Mouse (Mus musculus): ENCODE results near the gene Ptgr1. TPM values are rescaled to one million over a fixed set of nuclear protein-coding genes. Genes with fewer than 3 reads are reported as not detected.

The Ptgr1 gene
- polyA plus RNA-seq, 2 experiments = 11.1 to 14.8 TPM

- TF ChIP-seq EP300 (IDR thresholded peaks at IDR 0.05; ENCODE audit: low read depth) (no peak), CTCF (IDR thresholded peaks at IDR 0.05; ENCODE audit: low read depth) (no peak)
- no peak overlapping the region for H3K27ac ChIP-seq
- H3K4me3 ChIP-seq (ENCODE audit: insufficient read depth in 1 of 2, low read depth in 2 of 2, low read length in 2 of 2) = no peak overlapping the region
- ATAC-seq (ENCODE audit: insufficient read depth) (no peak), DNase-seq (ENCODE audit: low read depth in 3 of 3, low spot score in 3 of 3) (no peak)
- no peak overlapping the region for H3K4me2 ChIP-seq (ENCODE audit: low read depth)
- H3K9me3 ChIP-seq (ENCODE audit: control insufficient read depth, low read length) = no peaks in the 10 kb centered on the region
- H3K27me3 ChIP-seq (ENCODE audit: control insufficient read depth, insufficient read depth, low read length) = no peaks in the 10 kb centered on the region
- H3K4me1 ChIP-seq (replicated peaks; ENCODE audit: control insufficient read depth in 2 of 2, insufficient read depth in 2 of 2, low read length in 1 of 2) = peaks cover 17 to 29% of the 10 kb centered on the region in 2 experiments
- WGBS (ENCODE audit: insufficient replicate concordance) = 75% methylated on average over 5 of the region's 5 CpGs
- H3K36me3 ChIP-seq (replicated peaks; ENCODE audit: control insufficient read depth, insufficient read depth, low read depth) = no peaks in the 10 kb centered on the region
- no peak overlapping the region for H3K9ac ChIP-seq (replicated peaks)
Measured at GRCm38 (mm10) chr4:59007974-59008373, 21.1 kb upstream of the Ptgr1 start.

- TF ChIP-seq EP300 (IDR thresholded peaks at IDR 0.05; ENCODE audit: low read depth) (no peak), CTCF (IDR thresholded peaks at IDR 0.05; ENCODE audit: low read depth) (no peak)
- DNase-seq (ENCODE audit: low read depth in 3 of 3, low spot score in 3 of 3) = no peak
- no peaks in the 10 kb centered on the region for H3K36me3 ChIP-seq (replicated peaks; ENCODE audit: control insufficient read depth, insufficient read depth, low read depth)
- H3K9ac ChIP-seq (replicated peaks) = no peak overlapping the region
- H3K27me3 ChIP-seq (ENCODE audit: control insufficient read depth, insufficient read depth, low read length) = no peaks in the 10 kb centered on the region
- WGBS (ENCODE audit: insufficient replicate concordance) = 66% methylated on average over 6 of the region's 6 CpGs
- no peaks in the 10 kb centered on the region for H3K9me3 ChIP-seq (ENCODE audit: control insufficient read depth, low read length)
- H3K4me1 ChIP-seq (replicated peaks; ENCODE audit: control insufficient read depth in 2 of 2, insufficient read depth in 2 of 2, low read length in 1 of 2) = peaks cover 17 to 29% of the 10 kb centered on the region in 2 experiments
- no peak for ATAC-seq (ENCODE audit: insufficient read depth)
- no peak overlapping the region for H3K4me2 ChIP-seq (ENCODE audit: low read depth)
- no peak overlapping the region for H3K27ac ChIP-seq
- H3K4me3 ChIP-seq (ENCODE audit: insufficient read depth in 1 of 2, low read depth in 2 of 2, low read length in 2 of 2) = no peak overlapping the region
Measured at GRCm38 (mm10) chr4:59007016-59007415, 20.1 kb upstream of the Ptgr1 start.

DNA sequence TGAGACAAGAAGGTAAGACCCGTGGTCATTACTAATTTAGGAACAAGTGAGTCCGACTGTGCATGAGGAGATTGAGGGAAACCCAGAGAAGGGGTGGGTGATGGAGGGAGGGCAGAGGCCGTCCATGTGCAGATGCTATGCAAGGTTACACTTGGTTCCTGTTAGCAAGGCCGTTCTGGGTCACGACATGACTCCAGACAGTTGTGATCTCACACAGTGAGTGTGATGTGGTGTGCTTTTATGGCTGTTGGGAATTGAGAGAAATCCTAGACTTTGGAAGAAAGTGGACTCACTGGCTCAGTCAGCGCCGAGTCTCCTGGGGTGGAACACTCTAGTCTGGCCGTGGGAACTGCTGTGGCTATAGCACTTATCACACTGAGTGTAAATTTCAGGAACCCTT is 19.3 kb upstream of the Ptgr1 start:
- Histone ChIP-seq H3K27ac (no peak overlapping the region), H3K4me1 (replicated peaks; ENCODE audit: control insufficient read depth in 2 of 2, insufficient read depth in 2 of 2, low read length in 1 of 2) (peaks cover 15 to 27% of the 10 kb centered on the region in 2 experiments), H3K4me3 (ENCODE audit: insufficient read depth in 1 of 2, low read depth in 2 of 2, low read length in 2 of 2) (no peak overlapping the region), H3K4me2 (ENCODE audit: low read depth) (no peak overlapping the region), H3K27me3 (ENCODE audit: control insufficient read depth, insufficient read depth, low read length) (no peaks in the 10 kb centered on the region), H3K36me3 (replicated peaks; ENCODE audit: control insufficient read depth, insufficient read depth, low read depth) (no peaks in the 10 kb centered on the region), H3K9ac (replicated peaks) (no peak overlapping the region), H3K9me3 (ENCODE audit: control insufficient read depth, low read length) (no peaks in the 10 kb centered on the region)
- TF ChIP-seq EP300 (IDR thresholded peaks at IDR 0.05; ENCODE audit: low read depth) = no peak
- TF ChIP-seq CTCF (IDR thresholded peaks at IDR 0.05; ENCODE audit: low read depth) = no peak
- 53% methylated on average over 8 of the region's 8 CpGs for WGBS (ENCODE audit: insufficient replicate concordance)
- ATAC-seq (ENCODE audit: insufficient read depth) (no peak), DNase-seq (ENCODE audit: low read depth in 3 of 3, low spot score in 3 of 3) (no peak)

DNA sequence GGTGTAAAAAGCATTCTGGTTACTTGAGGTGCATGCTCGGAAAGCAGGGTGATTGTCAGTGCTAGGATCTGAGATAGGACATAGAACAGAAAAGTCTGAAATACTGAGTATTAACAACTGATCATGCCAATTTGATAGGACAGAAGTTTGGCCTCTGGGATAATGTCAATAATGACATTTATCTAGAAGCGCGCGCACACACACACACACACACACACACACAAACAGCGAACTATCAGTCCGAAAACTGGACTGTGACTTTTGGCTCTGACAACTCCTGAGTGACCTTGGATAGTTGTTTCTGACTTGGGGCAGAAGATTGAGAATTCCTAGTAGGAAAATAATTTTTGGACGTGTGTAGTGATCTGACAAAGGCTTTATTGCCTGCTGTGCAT is 16.9 kb upstream of the Ptgr1 start:
- WGBS (ENCODE audit: insufficient replicate concordance) = 11% methylated on average over 7 of the region's 7 CpGs
- no peak for ATAC-seq (ENCODE audit: insufficient read depth)
- Histone ChIP-seq H3K9ac (replicated peaks) (peak overlapping the region; percentile 87), H3K9me3 (ENCODE audit: control insufficient read depth, low read length) (no peaks in the 10 kb centered on the region), H3K27me3 (ENCODE audit: control insufficient read depth, insufficient read depth, low read length) (no peaks in the 10 kb centered on the region), H3K27ac (peak overlapping the region; percentile 8; the same call in 1 of the 2 replicates), H3K36me3 (replicated peaks; ENCODE audit: control insufficient read depth, insufficient read depth, low read depth) (no peaks in the 10 kb centered on the region), H3K4me1 (replicated peaks; ENCODE audit: control insufficient read depth in 2 of 2, insufficient read depth in 2 of 2, low read length in 1 of 2) (peaks cover 12 to 17% of the 10 kb centered on the region in 2 experiments), H3K4me3 (ENCODE audit: insufficient read depth in 1 of 2, low read depth in 2 of 2, low read length in 2 of 2) (peak overlapping the region; percentile 62 to 76), H3K4me2 (ENCODE audit: low read depth) (peak overlapping the region; percentile 99)
- TF ChIP-seq EP300 (IDR thresholded peaks at IDR 0.05; ENCODE audit: low read depth) (no peak), CTCF (IDR thresholded peaks at IDR 0.05; ENCODE audit: low read depth) (no peak)
- no peak for DNase-seq (ENCODE audit: low read depth in 3 of 3, low spot score in 3 of 3)

- peak within 1 kb of the TSS; percentile 62 to 76 for H3K4me3 ChIP-seq (ENCODE audit: insufficient read depth in 1 of 2, low read depth in 2 of 2, low read length in 2 of 2)
- no peaks in the 10 kb centered on the region for H3K9me3 ChIP-seq (ENCODE audit: control insufficient read depth, low read length)
- peak within 1 kb of the TSS; percentile 99 for H3K4me2 ChIP-seq (ENCODE audit: low read depth)
- ATAC-seq (ENCODE audit: insufficient read depth) (peak; percentile 97), DNase-seq (ENCODE audit: low read depth in 3 of 3, low spot score in 3 of 3) (peak; percentile 79 to 81 (median 80))
- H3K27me3 ChIP-seq (ENCODE audit: control insufficient read depth, insufficient read depth, low read length) = no peaks in the 10 kb centered on the region
- no peaks in the 10 kb centered on the region for H3K36me3 ChIP-seq (replicated peaks; ENCODE audit: control insufficient read depth, insufficient read depth, low read depth)
- TF ChIP-seq CTCF (IDR thresholded peaks at IDR 0.05; ENCODE audit: low read depth) (no peak), EP300 (IDR thresholded peaks at IDR 0.05; ENCODE audit: low read depth) (no peak)
- WGBS (ENCODE audit: insufficient replicate concordance) = under 1% methylated on average over 79 of the region's 89 CpGs
- H3K4me1 ChIP-seq (replicated peaks; ENCODE audit: control insufficient read depth in 2 of 2, insufficient read depth in 2 of 2, low read length in 1 of 2) = peaks cover 12 to 16% of the 10 kb centered on the region in 2 experiments
- peak within 1 kb of the TSS; percentile 87 for H3K9ac ChIP-seq (replicated peaks)
- peak within 1 kb of the TSS; percentile 8 for H3K27ac ChIP-seq
Measured at GRCm38 (mm10) chr4:59002948-59003805, 16.3 kb upstream of the Ptgr1 start, which contains the start of gene Gm20503. TSS of gene Gm20503 (plus strand) at chr4:59003210.

All from liver, embryonic 14.5 days (tissue).